Comparison of ENCODE assay signal across 8 mouse cellular contexts in the genomic region with DNA sequence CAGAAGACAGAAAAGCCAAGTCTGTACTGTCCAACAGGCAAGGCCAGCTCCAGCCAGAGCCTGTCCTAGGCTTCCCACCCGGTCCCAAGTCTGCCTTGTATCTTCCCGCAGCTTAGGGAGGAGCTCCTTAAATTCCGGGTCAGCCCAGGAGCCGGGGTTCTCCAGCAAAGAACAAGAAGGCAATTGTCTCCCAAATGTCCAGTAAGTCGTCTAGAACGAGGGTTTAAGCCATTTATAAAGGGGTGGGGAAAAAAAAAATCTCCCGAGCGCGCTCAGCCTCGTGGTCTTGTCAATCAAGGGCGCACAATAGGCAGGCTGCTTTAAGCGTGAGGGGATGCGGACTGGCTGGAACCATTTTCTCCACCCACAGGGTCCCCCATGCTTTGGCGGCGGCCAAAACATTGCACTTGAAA. TPM values are rescaled to one million over a fixed set of nuclear protein-coding genes. Genes with fewer than 3 reads are reported as not detected.
A peak's percentile ranks its signal among the peaks of the same experiment; 100 is the strongest.
DNase-seq lines count a peak whose midpoint lies in the region; ATAC-seq and TF ChIP-seq lines count a peak whose summit lies in the region.

No protein-coding gene starts in this region.

- H3K4me2 ChIP-seq in midbrain, embryonic 15.5 days, result peak overlapping the region; percentile 94

- H3K9me3 ChIP-seq in ES-E14 (ENCODE audit: control insufficient read depth, insufficient read depth, low read depth, low read length), result no peaks in the 10 kb centered on the region
- H3K9me3 ChIP-seq in midbrain, embryonic 15.5 days, result no peaks in the 10 kb centered on the region

- H3K27me3 ChIP-seq in cerebellum, adult 2 months (ENCODE audit: control insufficient read depth, insufficient read depth, low read length), result no peaks in the 10 kb centered on the region
- no peaks in the 10 kb centered on the region for H3K27me3 ChIP-seq in midbrain, embryonic 15.5 days (replicated peaks)

- no peak overlapping the region for H3K27ac ChIP-seq in ES-E14 (ENCODE audit: insufficient read depth, low read depth, low read length, poor library complexity, severe bottlenecking)
- H3K27ac ChIP-seq in cerebellum, adult 2 months (ENCODE audit: insufficient read depth, low read length), result no peak overlapping the region
- peak overlapping the region; percentile 82 for H3K27ac ChIP-seq in midbrain, embryonic 15.5 days

- TF ChIP-seq POLR2A in cerebellum, adult 2 months (IDR thresholded peaks at IDR 0.05; ENCODE audit: borderline replicate concordance, insufficient read depth, low read length), result no peak

- peak overlapping the region; percentile 37; the same call in 1 of the 2 replicates for H3K9ac ChIP-seq in ES-E14 (ENCODE audit: insufficient read depth, low read depth, low read length, poor library complexity, severe bottlenecking)
- H3K9ac ChIP-seq in midbrain, embryonic 15.5 days, result peak overlapping the region; percentile 71

- no peak for TF ChIP-seq CTCF in cerebellum, adult 2 months (IDR thresholded peaks at IDR 0.05; ENCODE audit: borderline replicate concordance, insufficient read depth, low read depth, low read length)

- WGBS in cerebellum, adult 2 months, result under 1% methylated on average over 15 of the region's 15 CpGs
- WGBS in midbrain, embryonic 15.5 days, result 2% methylated on average over 15 of the region's 15 CpGs

- DNase-seq in ES-E14 (ENCODE audit: low read depth, low spot score), result no peak
- DNase-seq in cerebellum, adult 2 months, result peak; percentile 38 to 48
- peak; percentile 60 for DNase-seq in layer of hippocampus, adult 9-11 months
- DNase-seq in spleen, adult 12 weeks (ENCODE audit: low spot score), result no peak
- no peak for DNase-seq in lung, postnatal 25 days (ENCODE audit: low spot score)
- DNase-seq in natural killer cell, adult 2 months (ENCODE audit: low spot score in 2 of 2), result no peak

- in situ Hi-C loops in ES-E14 (cut with MboI; ENCODE audit: low sequenced_read_pairs in 2 of 2, unreplicated experiment in 2 of 2), result no loop called here

- H3K4me1 ChIP-seq in ES-E14 (ENCODE audit: control insufficient read depth in 2 of 2, insufficient read depth in 2 of 2, low read length in 2 of 2, poor library complexity in 1 of 2), result peaks cover 7 to 16% of the 10 kb centered on the region in 2 experiments
- peaks cover 2% of the 10 kb centered on the region; the same call in 1 of the 2 replicates for H3K4me1 ChIP-seq in cerebellum, adult 2 months (ENCODE audit: control insufficient read depth, insufficient read depth, low read length)
- peaks cover 37% of the 10 kb centered on the region for H3K4me1 ChIP-seq in midbrain, embryonic 15.5 days

- peak overlapping the region; percentile 70 to 72 for H3K4me3 ChIP-seq in ES-E14 (ENCODE audit: insufficient read depth in 1 of 2, low read depth in 1 of 2, low read length in 2 of 2, poor library complexity in 1 of 2, severe bottlenecking in 1 of 2)
- H3K4me3 ChIP-seq in cerebellum, adult 2 months (replicated peaks; ENCODE audit: insufficient read depth, low read depth, low read length), result peak overlapping the region; percentile 54
- H3K4me3 ChIP-seq in midbrain, embryonic 15.5 days, result peak overlapping the region; percentile 78

- H3K36me3 ChIP-seq in ES-E14 (ENCODE audit: control insufficient read depth, insufficient read depth, low read length, poor library complexity, severe bottlenecking), result peaks cover 21% of the 10 kb centered on the region
- no peaks in the 10 kb centered on the region for H3K36me3 ChIP-seq in midbrain, embryonic 15.5 days (replicated peaks)

- ATAC-seq in frontal cortex, adult (ENCODE audit: low TSS enrichment), result peak; percentile 60
- peak; percentile 72 for ATAC-seq in midbrain, embryonic 15.5 days (replicated peaks)

TF ChIP-seq in ES-E14, 5 proteins besides CTCF, POLR2A, EP300 and RAD21:
- TF ChIP-seq ZC3H11A (IDR thresholded peaks at IDR 0.05; ENCODE audit: borderline replicate concordance, low read depth, low read length) (no peak), ZNF384 (IDR thresholded peaks at IDR 0.05; ENCODE audit: low read depth, low read length) (peak; percentile 51; the same call in 1 of the 2 replicates), CHD2 (IDR thresholded peaks at IDR 0.05; ENCODE audit: low read depth, low read length) (no peak), HCFC1 (IDR thresholded peaks at IDR 0.05; ENCODE audit: borderline replicate concordance, insufficient read depth, low read length) (no peak)

RNA-seq across cellular contexts. Expression of a gene that starts 28.5 kb away (rescaled TPM):
- 121 and 180 TPM in 2 replicates for total RNA-seq in ES-E14 (2012; rRNA removed)
- polyA plus RNA-seq in cerebellum, adult 2 months (2012; rRNA removed), result 42.5 and 53.7 TPM in 2 replicates
- polyA plus RNA-seq in midbrain, embryonic 15.5 days (2015; fragmentation: Nextera tagmentation; extraction: Ambion mirVana), result 104 and 107 TPM in 2 replicates

Comparison
In these comparisons a context has a peak if more than half of its experiments do, and no peak if none do; other contexts are left out.
1. DNase-seq: peak in cerebellum, adult 2 months (2 of 2) and layer of hippocampus, adult 9-11 months (single experiment); none in ES-E14 (single experiment), spleen, adult 12 weeks (single experiment), lung, postnatal 25 days (single experiment) and natural killer cell, adult 2 months (0 of 2).
2. Peak in every context shown above with its lines, with median percentiles within 50 percentile points of each other: H3K4me3 ChIP-seq.